Mouse (Mus musculus) layer of hippocampus, adult 9-10 months (tissue): ENCODE data around the gene Card9.

Experiments
- DNase-seq: peaks from one replicate; pipeline ENCODE4 v3.0.0; 2022; ENCODE audit warnings: low spot score

Gene Card9

DNA sequence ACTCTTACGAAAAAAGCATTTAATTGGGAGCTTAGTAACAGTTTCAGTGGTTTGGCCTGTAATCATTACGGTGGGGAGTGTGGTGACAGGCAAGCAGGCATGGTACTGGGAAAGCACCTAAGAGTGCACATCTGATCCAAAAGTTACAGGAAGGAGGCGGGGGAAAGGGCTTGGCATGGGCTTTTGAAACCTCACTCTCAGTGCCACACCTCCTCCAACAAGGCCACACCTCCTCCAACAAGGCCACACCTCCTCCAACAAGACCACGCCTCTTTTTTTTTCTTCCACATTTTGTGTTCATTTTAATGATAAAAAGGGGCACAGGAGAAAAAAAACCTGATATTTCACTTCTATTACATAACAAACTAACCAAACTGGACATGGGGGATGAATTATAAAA is 32.9 kb downstream of the Card9 start:
- no peak for DNase-seq

DNA sequence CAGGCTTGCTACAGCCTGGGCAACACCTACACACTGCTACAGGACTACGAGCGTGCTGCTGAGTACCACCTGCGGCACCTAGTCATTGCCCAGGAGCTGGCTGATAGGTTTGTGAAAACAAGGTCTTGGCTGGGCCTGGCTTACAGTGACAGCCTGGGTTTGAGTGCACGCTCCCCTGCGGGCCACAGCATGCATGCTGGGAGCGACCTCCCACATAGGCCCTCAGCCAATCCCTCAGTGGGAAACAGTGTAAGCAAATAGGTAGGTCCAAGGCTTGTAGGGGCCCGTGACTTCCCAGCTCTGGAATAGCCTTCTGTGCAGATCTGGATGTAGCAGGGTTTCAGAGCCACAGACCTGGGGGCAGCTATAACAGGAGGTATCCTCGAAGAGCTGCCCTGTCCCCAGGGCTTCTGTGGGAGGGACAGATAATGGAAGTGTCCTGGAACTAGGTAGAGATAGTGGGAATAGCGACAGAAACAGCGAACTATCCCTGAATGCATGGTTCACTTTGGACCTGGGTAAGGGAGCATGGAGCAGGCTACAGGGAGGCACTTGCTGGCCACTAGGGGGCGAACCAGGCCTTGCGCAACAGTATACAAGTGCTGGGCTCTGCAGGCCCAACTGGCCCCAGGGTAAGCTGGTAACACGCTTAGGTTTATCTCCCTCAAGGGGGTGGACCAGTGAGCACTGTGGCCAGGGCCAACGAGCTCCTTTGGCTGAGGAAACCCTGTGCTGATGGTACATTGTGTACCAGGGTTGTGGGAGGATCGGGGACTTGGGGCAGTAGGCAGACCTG is 35.1 kb downstream of the Card9 start:
- no peak for DNase-seq

DNA sequence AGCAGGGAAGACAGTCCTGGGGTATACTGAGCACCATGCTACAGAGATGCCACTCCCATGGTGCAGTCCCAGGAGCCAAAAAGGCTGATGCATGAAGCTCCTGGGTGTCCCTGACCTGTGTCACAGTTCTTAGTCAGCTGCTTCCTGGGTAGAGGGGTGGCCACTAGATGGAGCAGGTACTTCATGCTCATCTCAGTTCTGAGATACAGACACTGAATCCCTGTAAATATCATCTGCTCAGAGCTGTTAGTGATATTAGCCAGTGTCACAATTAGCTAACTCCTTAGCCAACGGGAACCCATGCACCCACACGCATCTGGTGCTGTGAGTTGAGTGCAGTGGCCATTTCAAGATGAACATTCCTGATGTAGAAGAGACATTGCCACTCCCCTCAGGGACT is 35.8 kb downstream of the Card9 start:
- DNase-seq = no peak

DNA sequence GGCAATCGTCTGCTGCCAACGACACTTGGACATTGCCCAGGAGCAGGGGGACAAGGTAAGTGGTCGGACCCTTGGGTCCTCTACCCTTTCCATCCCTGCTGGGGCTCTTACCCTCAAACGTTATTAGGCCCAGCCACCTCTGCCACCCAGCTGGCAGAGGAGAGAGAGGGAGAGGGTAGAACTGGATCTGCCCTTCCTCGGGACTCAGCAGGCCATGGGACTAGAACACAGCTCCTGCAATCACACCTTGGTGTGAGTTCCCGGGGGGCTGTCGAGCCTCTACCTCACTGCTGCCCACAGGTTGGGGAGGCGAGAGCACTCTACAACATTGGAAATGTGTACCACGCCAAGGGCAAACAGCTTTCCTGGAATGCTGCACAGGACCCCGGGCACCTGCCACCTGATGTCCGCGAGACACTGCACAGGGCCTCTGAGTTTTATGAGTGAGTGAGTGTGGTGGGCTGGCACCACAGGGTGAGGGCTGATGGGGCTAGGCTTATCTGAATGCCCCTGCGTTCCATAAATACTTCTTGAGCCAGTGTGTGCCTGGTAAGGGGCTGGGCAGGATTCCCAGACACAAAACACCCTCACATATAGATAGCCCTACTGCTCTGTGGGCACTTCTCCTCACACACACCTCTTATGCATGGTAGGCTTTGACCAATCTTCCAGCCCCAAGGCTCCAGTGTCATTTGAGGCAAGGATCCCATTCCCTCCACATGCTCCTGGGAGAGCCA is 37.0 kb downstream of the Card9 start:
- DNase-seq = no peak

DNA sequence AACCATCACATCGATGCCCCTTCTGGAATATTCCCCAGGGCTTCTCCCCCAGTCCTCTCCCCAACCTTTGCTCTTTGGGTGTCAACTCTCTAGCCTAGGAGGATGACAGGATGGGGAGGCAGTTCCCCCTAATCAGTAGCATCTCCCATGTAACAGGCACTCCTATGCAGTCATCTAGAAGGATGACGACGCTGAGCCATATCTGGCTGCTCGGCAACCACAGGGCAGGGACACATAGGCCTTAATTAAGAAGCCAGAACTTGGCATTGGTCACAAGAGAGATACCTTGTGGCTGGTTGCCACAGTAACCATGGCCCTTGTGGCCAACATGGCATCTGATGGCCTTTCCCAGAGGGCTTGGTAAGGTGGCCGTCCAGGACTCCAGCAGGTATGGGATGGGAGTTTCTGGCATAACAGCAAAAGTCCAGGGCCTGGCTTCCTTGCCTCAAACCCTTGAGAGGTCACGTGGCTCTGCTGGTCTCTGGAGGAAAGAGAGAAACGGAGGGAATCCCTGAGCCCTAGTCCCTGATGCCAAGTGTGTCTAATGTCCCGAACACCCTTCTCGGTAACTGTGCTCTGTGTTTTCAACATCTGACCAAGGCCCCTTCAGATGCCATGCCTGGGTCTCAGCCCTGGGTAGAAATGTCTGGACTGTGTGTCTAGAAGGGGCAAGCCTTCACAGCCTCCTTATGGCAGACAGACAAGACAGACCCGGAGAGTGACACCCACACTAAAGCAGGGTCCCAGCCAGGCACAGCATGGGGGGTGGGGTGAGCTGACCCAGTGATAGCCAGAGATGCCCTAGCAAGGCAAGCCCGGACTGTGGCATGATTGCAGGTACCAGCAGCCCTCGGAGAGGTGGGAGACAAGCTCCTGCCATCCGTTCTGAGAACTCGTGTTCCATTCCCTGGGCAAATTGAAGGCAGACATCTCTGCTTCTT is 40.2 kb downstream of the Card9 start:
- no peak for DNase-seq

DNA sequence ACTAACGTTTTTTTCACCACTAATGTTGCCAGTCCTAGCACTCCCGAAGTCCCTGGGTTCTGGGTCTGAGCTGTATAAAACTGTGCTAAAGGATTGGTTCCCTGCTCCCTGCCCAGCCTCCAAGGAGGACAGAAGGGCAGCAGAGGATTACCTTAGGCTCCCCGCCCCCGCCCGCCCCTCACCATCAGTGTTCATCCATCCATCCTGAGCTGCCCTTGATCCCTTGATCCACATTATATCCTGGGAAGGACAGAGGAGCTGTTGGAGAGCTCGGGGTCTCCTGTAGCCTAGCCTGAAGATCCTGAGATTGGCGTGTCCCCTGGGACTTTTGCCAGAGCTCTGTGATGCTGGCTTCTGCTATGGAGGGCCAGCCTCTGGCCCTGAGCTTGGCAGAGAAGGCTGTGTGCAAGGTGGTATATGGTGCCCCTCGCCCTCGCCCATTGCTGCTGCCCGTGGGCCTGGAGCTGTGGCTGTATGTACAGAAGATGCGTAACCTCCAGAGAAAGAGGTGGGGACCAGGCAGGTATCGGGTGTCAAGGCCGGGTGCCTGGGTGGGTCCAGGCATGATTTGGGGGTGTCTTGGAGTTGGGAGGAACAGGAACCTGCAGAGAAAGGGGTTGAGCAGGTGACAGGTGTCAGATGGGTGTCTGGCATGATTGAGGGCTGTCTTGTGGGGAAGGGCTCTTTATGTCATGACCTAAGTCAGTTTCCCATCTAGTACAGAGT is 41.0 kb downstream of the Card9 start:
- no peak for DNase-seq

DNA sequence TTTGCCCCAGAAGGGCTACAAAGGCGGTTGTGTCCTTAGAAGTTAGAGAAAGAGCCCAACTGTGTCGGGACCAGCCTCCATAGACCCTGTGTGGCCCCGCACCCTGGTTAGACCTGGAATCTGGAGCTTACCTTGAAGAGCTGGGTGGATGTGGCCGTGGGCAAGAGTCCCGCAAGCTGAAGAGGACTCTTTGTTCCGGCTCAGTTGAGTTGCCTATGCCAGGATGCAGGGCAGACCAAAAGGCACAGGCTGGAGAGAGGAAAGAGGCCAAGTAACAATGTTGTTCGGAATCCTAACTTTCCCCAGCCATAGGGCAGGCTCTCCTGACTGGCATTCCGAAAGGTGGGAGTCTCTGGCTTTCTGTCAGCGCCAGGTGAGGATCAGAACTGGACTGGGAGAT is 41.6 kb downstream of the Card9 start:
- no peak for DNase-seq

DNA sequence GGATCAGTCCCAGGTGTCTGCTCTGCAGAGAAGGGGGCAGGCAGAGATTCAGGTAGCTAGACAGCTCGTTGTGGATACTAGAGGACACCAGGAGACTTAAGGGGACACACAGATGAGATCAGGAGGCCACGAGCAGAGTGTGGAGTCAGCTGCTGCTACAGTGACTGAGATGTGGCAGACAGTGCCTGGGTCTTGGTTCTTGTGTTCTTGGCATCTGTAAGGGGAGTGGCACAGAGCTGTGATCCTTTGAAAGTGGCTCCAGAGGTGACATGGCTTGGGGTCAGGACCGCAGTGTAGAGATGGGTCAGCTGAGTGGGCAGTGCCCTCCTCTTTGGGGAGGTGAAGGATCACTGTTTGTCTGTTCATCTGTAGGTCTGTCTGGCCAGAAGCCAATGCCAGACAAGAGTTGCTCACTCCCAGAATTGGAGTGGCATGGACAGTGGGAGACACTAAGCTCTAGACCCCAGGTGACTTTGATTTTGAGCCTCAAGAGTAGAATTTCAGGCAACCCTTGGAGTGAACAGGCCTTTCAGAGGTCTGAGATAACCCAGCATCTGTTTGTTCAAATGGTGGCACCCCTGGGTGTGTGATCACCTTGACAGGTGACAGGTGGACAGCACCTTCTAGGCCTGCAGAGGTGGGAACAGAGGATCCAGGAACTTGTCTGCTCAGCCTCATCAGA is 42.6 kb downstream of the Card9 start:
- no peak for DNase-seq

DNA sequence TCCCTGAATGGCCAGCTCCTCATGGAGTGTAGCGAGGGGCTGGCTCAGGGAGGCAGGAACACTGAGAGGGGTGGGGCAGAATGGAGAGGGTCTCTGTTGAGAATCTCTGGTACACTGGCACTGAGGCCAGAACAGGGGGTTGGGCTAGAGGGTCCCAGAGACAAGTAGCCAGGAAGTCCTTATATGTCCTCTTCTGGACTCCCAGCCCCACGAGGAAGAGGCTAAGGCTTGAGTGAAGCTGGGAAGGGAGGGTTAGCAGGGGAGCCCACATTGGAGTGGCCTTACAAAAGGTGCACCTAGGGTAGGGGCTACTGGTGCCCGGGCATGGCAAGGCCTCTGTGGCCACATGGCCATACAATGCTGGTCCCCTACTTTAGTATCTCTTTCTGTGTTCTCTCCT is 43.3 kb downstream of the Card9 start:
- no peak for DNase-seq

DNA sequence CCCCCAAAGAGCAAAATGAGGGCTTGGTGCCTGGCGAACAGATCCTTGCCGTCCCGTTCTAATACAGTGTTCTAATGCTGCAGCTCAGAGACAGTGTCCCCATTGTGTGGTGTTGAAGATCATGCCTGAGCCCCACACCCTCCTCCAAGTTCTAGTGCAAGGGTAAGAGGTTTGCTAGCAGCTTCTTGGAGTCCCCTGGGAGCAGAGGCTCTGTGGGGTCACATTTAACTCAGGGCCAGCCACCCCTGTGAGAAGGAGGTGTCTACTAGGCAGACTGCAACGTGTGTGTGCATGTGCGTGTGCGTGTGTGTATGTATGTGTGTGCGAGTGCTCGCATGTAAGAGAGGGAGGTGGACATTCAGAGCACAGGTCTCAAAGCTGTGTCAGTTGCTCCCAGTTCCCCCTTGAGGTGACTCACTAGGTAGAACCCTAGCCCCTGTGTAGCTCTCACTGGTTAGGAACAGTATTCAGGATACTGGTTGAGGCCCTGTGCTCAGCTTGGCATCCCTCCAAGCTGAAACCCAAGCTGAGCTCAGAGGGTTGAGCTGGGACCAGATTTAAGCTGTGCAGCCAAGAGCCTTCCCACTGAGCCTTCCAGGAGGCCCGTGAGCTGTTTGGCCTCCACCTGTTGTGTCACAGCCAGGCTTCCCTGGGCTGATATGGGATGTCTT is 44.0 kb downstream of the Card9 start:
- DNase-seq = no peak

DNA sequence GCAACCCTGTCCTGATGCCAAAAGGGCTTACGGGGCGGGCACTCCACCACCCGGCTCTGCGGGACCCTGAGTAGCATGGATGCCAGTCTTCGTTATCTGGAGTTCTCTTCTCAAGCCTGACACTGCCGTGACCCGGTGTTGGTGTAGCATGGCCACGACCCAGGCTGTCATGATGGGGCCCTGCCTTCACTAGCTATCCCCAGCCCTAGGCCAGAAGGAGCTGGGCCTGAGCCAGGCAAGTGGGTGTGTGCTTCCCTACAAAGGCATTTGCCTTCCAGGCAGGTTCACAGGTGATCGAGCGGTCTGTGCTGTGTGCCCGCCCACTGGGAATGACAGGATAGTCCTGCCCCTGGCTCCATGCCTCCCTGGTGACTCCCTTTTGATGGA is 44.8 kb downstream of the Card9 start:
- DNase-seq = no peak

DNA sequence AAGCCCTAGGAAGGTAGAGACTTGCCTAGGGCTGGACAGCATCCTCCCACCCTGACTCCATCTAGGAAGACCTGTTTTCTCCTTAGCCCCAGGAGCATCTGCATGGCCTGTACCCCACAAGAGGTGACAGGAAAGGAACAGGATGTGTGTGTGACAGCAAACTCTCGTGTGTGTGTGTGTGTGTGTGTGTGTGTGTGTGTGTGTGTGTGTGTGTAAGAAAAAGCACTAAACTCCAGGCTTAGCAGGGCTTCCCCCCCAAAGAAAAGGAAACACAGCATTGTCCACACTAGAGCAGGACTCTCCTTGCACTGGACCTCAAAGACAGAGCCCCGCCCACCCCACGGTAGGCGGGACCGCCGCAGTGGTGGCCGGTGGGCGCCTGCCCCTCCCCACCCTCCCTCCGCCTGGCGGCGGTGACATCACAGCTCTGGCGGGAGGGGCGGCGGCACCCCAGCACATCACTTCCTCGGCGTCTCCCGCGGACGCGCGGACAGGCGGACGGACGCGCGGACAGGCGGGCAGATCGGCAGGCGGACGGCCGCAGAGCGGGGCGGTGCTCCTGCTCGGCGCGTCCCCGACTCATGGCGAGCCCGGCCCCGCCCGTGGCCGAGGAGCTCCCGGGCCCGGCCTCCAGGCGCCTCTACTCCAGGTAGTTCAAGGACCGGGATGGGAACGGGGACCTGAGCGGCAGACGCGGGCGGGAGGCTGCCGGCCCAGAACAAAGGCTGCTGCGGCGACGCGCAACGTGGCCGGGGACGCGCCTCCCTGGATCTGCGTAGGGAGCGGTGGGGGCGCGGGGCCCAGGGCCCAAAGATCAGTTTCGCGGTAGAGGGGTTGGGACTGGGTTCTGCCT is 45.4 kb downstream of the Card9 start, which contains the start of gene Gpsm1:
TSS of gene Gpsm1 (plus strand) at position 444 of the 853 bp plus-strand sequence.
- DNase-seq = no peak

DNA sequence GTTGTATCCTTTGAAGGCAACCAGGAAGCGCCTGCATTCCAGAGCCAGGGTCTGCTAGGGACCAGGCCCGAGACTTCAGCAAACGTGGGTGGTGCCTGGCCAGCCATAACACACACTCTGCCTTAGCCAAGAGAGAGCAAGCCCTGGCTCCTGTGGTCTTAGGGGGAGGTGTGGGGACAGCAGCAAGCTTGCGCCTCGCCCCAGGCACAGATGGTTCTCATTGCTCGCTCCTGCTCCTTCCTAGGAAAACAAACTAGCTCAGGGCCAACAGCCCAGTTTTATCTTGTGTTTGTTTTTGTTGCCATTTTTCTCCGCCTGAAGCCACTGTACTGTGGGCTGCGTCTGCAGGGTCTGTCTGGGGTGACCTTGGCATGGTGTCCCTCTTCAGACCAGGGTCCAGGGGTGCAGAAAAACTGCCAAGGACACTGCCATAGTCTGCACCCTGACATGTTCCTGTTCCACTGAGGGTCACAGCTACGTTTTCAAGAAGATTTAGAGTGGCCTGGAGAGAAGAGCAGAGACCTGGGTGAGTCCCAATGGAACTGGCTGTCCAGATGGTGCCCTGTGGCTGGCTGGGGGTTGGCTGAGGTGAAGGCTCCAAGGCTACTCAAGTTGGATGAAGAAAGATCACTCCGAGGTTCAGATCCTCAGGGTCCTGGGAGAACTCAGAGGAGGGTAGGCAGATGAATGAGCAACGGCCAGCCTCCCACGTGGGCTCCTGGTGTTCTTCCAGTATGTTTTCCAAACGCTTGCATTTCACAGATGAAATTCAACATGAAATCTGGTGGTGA is 46.2 kb downstream of the Card9 start:
- DNase-seq = no peak

DNA sequence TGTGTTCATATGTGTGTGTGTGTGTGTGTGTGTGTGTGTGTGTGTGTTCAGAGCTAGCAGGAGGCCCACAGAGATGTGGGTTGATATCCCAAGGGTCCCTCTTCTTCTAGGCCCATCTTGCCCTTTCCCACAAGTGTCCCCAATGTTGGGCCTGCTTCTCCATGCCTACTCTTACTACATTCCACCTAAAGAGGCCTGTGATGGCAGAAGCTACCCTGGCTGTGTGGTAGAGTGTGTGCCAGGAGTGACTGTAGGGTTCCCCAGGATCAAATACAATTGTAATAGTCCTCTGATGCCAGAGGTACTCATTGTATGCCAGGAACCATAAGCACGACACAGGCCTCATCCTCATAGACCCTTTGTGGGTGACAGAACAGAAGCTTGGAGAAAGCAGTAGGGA is 47.3 kb downstream of the Card9 start:
- DNase-seq = no peak

DNA sequence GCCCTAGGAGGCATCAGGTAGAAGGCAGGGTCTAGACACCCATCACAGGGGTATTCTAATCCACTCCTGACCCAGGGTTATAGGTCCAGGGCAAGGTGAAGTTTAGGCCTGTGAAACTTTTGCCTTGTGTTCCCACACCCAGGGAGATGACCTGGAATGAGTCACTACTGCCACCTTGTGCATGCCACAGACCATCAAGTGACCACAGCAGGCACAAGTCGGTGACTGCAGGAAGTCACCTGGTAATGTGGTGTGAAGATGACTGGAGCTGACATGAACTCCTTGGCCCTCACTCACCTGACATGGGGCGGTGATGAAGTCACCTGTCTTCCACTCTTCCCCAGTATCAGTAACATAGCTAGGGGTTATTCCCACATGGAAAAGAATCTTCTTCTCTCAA is 47.9 kb downstream of the Card9 start:
- DNase-seq = no peak

DNA sequence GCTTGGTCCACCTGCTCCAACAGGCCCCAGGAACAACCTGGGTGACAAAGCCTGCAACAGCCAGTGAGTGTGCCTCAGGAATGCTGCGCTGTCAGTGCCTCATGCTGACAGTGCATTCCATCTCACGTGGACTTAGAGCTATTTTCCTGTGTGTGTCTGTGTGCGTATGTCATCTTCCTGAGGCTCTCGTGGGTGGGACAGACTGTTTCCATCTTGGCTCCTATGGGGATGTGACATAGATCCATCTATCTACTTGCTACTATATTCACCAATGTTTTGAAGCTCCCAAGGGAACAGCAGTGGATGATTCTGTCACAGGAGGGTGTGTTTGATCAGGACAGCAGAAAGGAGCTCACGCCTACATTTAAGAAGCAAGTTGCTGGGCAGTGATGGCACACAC is 48.8 kb downstream of the Card9 start:
- no peak for DNase-seq

DNA sequence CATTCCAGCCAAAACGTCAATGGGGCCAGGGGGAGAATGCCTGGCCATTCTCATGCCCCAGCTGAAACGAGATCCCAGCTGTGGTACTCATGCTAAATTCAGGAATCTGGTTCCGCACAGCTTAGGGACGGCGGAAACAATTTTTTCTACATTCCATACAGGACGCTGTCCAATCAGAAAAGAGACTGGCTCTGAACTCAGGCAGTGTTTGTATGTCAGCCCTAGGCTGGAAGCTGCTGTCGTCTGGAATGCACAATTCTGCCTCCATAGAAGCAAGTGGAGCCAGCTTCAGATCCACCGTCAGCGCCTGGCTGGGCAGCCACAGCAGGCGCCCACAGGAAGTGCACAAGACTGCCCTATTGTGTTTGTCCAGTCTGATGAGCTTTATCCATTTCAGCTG is 51.0 kb downstream of the Card9 start:
- DNase-seq = no peak

DNA sequence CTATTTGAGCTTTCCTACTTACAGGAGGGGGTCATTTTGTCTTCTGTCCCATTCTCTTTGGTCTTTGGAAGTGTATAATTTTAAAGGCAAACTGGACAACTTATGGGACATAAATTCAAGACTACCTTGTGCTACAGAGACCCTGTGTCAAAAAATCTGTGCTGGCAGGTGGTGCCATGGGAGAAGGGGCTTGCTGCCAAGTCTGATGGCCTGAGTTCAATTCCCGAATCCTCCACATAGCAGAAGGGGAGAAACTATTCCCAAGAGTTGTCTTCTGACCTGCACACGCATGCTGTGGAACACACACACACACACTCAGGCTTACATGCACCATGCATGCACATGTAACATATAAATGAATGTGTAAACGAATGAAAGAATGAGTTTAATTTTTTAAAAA is 54.0 kb downstream of the Card9 start:
- no peak for DNase-seq

DNA sequence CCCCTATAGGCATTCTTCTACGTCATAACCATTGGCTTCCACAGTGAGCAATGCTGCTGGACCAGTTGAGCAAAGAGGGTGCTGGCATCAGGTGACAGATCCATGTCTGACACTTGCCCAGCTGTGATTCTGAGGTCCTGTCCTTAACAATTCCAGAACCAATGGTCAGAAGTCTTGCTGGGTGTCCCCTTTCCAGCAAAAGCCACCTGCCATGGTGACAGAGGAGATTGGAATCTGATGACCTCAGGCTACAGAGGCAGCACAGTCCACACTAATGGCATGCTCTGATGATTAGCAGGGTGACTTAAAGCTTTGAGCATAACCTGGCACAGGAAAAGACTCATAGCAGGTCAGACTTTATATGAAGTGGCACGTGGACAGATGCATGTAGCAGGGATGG is 55.2 kb downstream of the Card9 start:
- DNase-seq = no peak
